Mouse (Mus musculus) frontal cortex, adult (tissue): ENCODE results near the gene Klc4.

Experiments used
- ATAC-seq: cut with Nextera tagmentation; 2 replicates; pipeline ENCODE4 v1.9.2; 2017; ENCODE audit warnings: mild to moderate bottlenecking, moderate library complexity, mixed read lengths; ENCODE audit not compliant: low TSS enrichment

The Klc4 gene

GRCm38 (mm10) chr17:46589635-46590314 is 56.0 kb downstream of the Klc4 start:
- ATAC-seq = peak; percentile 48; the same call in 1 of the 2 replicates

DNA sequence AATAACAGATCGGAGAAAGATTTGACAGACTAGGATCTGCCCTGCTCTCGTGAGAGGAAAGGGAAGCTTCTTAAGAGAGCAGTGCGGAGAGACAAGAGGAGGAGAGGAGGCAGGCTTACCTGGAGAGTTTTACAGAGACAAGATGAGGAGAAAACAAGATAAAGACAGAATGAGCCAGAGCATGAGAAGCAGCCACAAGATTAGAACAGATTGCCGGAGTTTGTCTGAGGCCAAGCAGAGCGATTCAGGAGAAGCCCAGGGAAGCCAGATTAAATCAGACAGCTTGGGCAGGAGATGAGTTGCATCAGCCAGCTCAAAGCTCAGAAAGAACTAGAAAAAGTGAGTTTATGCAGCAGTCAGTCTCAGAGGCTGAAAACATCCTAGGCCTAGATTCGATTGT is 56.9 kb downstream of the Klc4 start:
- ATAC-seq = no peak

GRCm38 (mm10) chr17:46588173-46588572 is 57.6 kb downstream of the Klc4 start:
- ATAC-seq = no peak

GRCm38 (mm10) chr17:46586327-46586726 is 59.5 kb downstream of the Klc4 start:
- ATAC-seq = no peak
